Mouse (Mus musculus) fibroblast of lung, adult 2 months (primary cell): Measurements from ENCODE around the gene Aurkb.

Experiments
- DNase-seq: peaks from one replicate; pipeline ENCODE4 v3.0.0-alpha.2; 2011; ENCODE audit warnings: low read depth

Gene Aurkb

GRCm38 (mm10) chr11:69098762-69099091 lies 53.3 kb downstream of the Aurkb start:
- DNase-seq, result peak; percentile 91

GRCm38 (mm10) chr11:69099177-69099914 lies 53.9 kb downstream of the Aurkb start:
- DNase-seq, result no peak

GRCm38 (mm10) chr11:69099915-69100345 lies 54.5 kb downstream of the Aurkb start:
- peak; percentile 83 for DNase-seq

- DNase-seq, result no peak
Observed at GRCm38 (mm10) chr11:69100639-69101360, 55.4 kb downstream of the Aurkb start.
